Mouse (Mus musculus) CD4-positive helper T cell, adult 2 months (primary cell): ENCODE data around the gene Bicral.
"Not testable (repeated sequence)": the region's sequence is repeated elsewhere in the genome, so short reads cannot be mapped to it uniquely, and the experiment has no call there.

Experiments used
- DNase-seq: peaks from one replicate; pipeline ENCODE4 v3.0.0-alpha.2; 2012; ENCODE audit warnings: low read depth, missing footprints, low spot score

Gene Bicral

GRCm38 (mm10) chr17:46799680-46800079 lies 58.6 kb downstream of the Bicral start:
- DNase-seq: no peak

- no peak for DNase-seq
Measured at GRCm38 (mm10) chr17:46797386-46797785, 60.9 kb downstream of the Bicral start.

GRCm38 (mm10) chr17:46796743-46797142 lies 61.5 kb downstream of the Bicral start:
- DNase-seq: no peak

DNA sequence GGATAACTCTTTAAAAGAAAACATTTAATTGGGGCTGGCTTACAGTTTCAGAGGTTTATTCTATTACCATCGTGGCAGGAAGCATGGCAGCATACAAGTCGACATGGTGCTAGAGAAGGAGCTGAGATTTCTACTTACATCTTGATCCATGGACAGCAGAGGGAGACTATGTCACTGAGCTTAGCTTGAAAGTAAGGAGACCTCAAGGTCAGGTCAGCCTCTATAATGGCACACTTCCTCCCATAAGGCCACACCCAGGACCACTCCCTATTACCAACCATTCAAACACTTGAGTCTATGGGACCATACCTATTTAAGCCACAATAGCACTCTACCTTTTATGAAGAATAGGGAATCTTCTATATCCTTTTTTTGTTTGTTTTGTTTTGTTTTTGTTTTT lies 65.3 kb downstream of the Bicral start:
- no peak for DNase-seq

GRCm38 (mm10) chr17:46787974-46788373 lies 70.3 kb downstream of the Bicral start:
- DNase-seq: not testable (repeated sequence)

DNA sequence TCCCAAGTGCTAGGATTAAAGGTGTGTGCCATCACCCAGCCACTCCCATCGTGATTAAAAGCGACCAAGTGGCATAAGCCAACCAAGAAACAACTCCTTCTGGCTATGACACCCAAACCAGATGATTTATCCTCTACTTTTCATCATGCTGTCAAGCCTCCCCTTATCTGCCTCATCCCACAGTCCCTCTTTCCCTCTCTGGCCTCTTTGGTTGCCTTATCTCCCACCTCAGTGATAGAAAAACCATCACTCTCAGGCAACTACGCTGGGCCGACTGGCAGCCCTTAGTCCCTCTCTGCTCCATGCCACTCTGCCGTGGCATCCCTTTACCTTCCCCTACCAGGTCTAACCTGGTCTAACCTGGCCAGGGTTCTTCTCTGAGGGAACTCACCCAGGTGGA lies 71.3 kb downstream of the Bicral start:
- DNase-seq: no peak

DNA sequence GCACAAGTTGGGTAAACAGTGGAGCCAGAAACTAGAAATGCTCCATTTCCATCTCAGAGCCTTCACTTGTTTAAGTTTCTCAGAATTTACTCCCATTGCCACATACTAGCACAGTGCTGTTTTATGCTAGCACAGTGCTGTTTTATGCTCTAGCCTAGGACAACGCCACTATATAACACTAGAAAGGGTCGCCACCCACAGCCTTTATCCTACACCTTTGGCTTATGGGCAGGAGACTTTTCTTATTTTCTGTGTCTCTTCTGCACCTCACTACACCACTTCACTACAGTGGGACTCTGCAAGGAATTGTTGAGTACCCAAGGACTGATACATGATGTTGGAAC lies 75.1 kb downstream of the Bicral start:
- no peak for DNase-seq

DNA sequence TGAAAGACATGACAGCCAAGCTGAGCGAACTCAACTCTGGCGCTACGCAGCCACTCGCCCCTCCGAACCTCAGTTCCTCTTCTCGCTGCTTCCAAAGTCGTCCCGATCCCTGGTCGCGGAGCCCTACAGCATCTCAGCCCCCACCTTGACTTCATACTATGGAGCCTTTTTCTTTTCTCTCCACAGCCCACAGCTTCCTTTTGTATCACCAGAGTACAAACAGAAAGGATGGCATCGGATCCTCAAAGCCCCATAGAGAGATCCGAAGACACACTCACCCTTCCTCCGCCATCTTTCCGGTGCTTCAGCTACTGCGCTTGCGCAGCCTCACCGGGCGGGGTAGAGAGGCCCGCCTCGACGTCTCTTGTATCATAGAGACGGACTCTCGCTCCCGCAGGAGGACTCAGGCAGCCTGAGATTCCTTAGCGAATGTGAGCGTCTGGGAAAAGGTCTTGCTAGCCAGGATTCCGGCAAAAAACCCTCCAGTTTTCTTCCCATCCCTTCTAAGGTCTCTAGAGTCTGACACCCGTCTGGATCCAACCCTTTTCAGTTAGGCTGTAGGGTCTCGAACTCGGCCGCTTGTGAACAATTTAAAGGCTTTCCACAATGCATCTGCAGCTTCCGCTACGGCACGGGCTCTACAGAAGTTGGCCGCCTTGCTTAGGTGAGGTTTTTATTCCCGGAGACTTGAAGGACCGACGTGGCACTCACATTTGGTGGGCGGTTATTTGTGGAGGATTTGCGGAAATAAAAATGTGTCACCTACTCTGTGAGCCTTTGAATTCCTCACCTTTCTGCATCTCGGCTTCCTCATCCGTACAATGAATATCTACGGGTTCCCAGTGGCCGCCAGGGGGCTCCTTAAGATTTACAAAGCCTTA lies 75.7 kb downstream of the Bicral start, which contains the start of gene Rpl7l1:
TSS of gene Rpl7l1 (minus strand) at position 332 of the 881 bp plus-strand sequence.
- DNase-seq: peak; percentile 94

DNA sequence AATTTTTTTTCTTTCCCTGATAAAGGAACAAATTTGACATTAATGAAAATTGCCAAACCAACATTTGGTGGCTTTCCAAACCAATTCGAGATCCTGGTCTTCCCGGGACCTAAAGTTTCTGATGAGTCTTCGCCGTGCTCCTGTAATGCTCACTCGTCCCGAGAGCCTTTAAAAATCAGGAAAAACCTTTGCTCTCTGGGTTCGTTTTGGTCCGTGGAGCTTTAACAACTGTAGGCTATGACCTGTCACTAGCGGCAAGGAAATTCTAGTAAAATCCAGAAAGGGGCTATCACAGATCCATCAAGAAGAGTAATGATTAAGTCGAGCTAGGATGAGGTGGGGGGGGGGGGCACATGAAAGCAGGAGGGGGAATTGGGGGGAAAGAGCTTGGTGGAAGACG lies 76.4 kb downstream of the Bicral start:
- no peak for DNase-seq

DNA sequence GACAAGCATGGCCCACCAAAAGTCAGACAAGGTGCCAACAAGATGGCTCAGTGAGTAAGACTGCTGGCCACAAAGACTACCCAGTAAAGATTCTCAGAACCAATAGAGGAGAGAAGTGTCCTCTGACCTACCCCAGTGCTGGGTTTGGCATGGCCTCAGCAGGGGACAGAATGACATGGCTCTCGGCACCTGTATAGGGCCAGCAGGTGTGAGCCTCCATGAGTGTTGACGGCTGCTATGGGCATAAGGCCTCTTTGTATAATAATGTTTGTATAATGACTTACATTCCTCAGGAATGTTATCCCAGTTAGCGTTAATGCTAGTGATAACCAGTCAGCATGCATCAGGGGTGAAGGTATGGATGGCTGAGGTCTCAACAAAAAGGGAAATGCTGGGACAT lies 82.2 kb downstream of the Bicral start:
- DNase-seq: no peak

GRCm38 (mm10) chr17:46775070-46775469 lies 83.2 kb downstream of the Bicral start:
- no peak for DNase-seq

DNA sequence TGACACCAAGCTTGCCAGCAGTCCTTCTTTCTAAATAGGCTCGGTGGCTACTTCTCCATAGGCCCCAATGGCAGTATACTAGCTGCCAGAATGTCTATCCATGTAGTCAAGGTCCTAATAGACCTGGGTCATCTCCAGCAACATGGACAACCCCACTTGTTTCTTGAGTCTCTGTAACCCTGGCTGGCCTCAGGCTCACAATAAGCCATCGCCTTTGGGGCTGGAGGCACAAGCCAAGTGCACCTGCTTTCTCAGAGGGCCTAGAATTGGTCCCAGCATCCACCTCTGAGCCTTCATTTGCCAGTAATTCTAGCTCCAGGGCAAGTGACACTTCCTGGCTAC lies 84.2 kb downstream of the Bicral start:
- no peak for DNase-seq

GRCm38 (mm10) chr17:46773278-46774130 lies 84.8 kb downstream of the Bicral start:
- DNase-seq: peak; percentile 34

DNA sequence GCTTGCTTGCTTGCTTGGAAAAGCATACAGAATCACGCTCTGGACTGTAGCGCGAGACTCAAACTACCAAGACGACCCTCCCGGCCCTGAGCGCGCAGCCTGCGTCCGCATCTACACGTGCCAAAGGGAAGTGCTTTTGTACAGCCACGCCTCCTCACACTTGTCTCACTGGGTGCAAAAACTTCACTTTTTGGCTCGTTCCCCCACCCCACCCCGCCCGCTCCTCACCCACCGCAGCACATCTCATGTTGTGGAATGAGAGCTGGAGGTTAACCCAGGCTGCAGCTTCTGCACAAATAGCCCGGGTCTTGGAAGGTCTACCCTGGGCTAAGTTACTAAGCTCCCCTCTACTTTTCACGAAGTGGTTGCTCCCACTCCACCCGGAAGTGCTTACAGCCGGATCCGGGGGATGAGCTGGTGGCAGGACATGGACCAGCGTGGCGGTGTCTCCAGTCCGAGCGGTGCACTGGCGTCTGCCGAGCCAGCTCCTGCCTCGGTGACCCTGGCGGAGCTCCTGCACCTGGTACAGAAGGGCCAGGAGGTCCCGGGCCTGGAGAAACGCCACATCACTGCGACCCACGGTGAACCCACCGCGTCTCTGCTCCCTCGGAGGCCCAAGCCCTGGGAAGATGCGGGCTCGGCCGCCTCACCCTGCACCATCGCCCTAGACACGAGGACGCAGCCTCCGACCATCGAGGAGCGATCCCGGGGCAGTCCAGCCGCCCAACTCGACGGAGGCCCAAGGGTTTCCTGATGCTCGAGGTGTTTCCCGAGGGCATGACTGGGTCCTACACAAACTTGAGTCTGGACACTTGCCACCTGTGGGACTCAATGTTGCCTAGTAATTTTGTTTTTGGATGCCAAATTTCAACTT lies 85.6 kb downstream of the Bicral start, which contains the start of gene 2310039H08Rik:
TSS of gene 2310039H08Rik (plus strand) at position 232 of the 874 bp plus-strand sequence.
- DNase-seq: peak; percentile 86

- no peak for DNase-seq
Measured at GRCm38 (mm10) chr17:46772038-46772403, 86.3 kb downstream of the Bicral start.

GRCm38 (mm10) chr17:46771616-46772015 lies 86.7 kb downstream of the Bicral start:
- no peak for DNase-seq

GRCm38 (mm10) chr17:46771025-46771424 lies 87.3 kb downstream of the Bicral start:
- DNase-seq: no peak

GRCm38 (mm10) chr17:46770546-46770945 lies 87.7 kb downstream of the Bicral start:
- no peak for DNase-seq

- DNase-seq: no peak
Measured at GRCm38 (mm10) chr17:46767868-46768267, 90.4 kb downstream of the Bicral start.

DNA sequence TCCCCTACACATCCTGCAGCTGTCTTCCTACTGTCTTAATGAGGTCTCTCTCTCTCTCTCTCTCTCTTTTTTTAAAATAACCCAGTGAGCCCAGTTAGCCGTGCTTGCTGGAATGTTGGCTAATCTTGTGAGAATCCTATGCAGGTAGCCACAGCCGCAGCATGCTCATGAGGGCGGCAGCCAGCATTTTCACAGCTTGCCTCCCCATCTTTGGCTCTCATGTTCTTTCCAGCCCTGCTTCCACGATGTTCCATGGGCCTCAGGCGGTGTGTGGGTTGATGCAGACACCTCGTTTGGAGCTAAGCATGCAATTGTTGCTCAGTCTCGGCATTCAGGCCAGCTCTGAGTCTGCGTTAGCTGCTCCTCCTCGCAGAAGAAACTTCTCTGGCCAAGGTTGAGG lies 93.4 kb downstream of the Bicral start:
- DNase-seq: not testable (repeated sequence)

- no peak for DNase-seq
Measured at GRCm38 (mm10) chr17:46763544-46763943, 94.7 kb downstream of the Bicral start, which contains the start of gene Ptcra. TSS of gene Ptcra (minus strand) at chr17:46763712.

DNA sequence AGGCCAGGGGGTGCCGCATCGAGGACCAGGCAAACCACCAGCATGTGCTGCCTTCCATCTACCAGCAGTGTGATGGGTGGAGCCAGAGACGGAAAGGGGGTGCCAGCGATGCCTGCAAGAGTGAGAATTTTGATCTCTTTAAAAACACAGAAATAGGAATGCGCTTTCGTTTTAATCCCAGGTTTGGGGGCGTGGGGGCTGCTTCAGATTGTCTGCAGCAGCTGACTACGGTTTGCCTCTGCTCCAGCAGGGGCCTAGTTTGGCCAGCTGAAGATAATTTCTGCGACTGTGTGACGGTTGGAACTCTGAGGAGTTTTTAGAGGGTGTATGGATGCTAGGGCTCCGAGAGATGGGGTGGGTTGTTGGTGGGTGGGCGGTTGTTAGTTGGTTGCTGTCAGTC lies 99.5 kb downstream of the Bicral start:
- no peak for DNase-seq
